Mouse (Mus musculus): Measurements from ENCODE around the gene Tmod3. TPM values are rescaled to one million over a fixed set of nuclear protein-coding genes. Genes with fewer than 3 reads are reported as not detected.

Tmod3 gene
- polyA plus RNA-seq, 1 experiment from 2014 or later: 98.6 TPM

GRCm38 (mm10) chr9:75571036-75571942, 11.8 kb upstream of the Tmod3 start:
- ATAC-seq: no peak
- Histone ChIP-seq H3K4me1 (replicated peaks) (no peaks in the 10 kb centered on the region), H3K36me3 (no peaks in the 10 kb centered on the region), H3K27me3 (replicated peaks) (no peaks in the 10 kb centered on the region), H3K4me2 (replicated peaks) (no peak overlapping the region), H3K27ac (no peak overlapping the region), H3K9ac (no peak overlapping the region), H3K4me3 (replicated peaks) (no peak overlapping the region), H3K9me3 (no peaks in the 10 kb centered on the region)
- 90% methylated on average over 5 of the region's 5 CpGs for WGBS

- Histone ChIP-seq H3K4me3 (replicated peaks) (no peak overlapping the region), H3K4me1 (replicated peaks) (no peaks in the 10 kb centered on the region)
Measured at GRCm38 (mm10) chr9:75568399-75568798, 8.9 kb upstream of the Tmod3 start.

DNA sequence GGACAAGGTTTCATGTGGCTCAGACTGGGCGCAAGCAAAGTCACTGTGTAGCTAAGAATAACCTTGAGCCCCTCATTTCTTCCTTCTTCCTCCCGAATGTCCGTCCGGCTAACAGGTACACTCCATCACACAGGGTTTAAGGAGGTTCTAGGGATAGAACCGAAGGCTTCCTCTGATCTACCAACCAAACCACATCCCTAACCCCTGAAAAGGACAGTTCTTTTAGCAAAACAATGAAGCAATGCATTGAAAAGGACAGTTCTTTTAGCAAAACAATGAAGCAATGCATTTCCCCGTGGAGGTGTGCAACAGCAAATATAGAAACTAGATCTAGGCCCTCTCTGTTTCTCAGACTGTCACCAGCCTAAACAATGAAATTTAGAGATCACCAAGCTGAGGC, 5.4 kb upstream of the Tmod3 start:
- Histone ChIP-seq H3K9ac (no peak overlapping the region), H3K27ac (no peak overlapping the region), H3K4me2 (replicated peaks) (no peak overlapping the region), H3K4me3 (replicated peaks) (no peak overlapping the region), H3K27me3 (replicated peaks) (no peaks in the 10 kb centered on the region), H3K36me3 (no peaks in the 10 kb centered on the region), H3K9me3 (no peaks in the 10 kb centered on the region), H3K4me1 (replicated peaks) (no peaks in the 10 kb centered on the region)
- WGBS: 79% methylated on average over 6 of the region's 6 CpGs
- ATAC-seq: no peak

More at GRCm38 (mm10) chr9:75568399-75568798, 8.9 kb upstream of the Tmod3 start:
- no peak overlapping the region for H3K27ac ChIP-seq
- no peak overlapping the region for H3K4me2 ChIP-seq (replicated peaks)
- no peak overlapping the region for H3K9ac ChIP-seq
- no peaks in the 10 kb centered on the region for H3K27me3 ChIP-seq (replicated peaks)
- H3K36me3 ChIP-seq: no peaks in the 10 kb centered on the region
- WGBS: 94% methylated on average over 6 of the region's 6 CpGs
- H3K9me3 ChIP-seq: no peaks in the 10 kb centered on the region
- no peak for ATAC-seq

GRCm38 (mm10) chr9:75563622-75564021, 4.2 kb upstream of the Tmod3 start:
- no peak overlapping the region for H3K4me3 ChIP-seq (replicated peaks)
- H3K4me2 ChIP-seq (replicated peaks): no peak overlapping the region
- no peak for ATAC-seq
- no peak overlapping the region for H3K27ac ChIP-seq
- no peaks in the 10 kb centered on the region for H3K36me3 ChIP-seq
- H3K9me3 ChIP-seq: no peaks in the 10 kb centered on the region
- 65% methylated on average over 6 of the region's 6 CpGs for WGBS
- H3K4me1 ChIP-seq (replicated peaks): no peaks in the 10 kb centered on the region
- no peak overlapping the region for H3K9ac ChIP-seq
- no peaks in the 10 kb centered on the region for H3K27me3 ChIP-seq (replicated peaks)

GRCm38 (mm10) chr9:75563176-75563575, 3.7 kb upstream of the Tmod3 start:
- Histone ChIP-seq H3K36me3 (no peaks in the 10 kb centered on the region), H3K27me3 (replicated peaks) (no peaks in the 10 kb centered on the region), H3K9ac (no peak overlapping the region), H3K27ac (no peak overlapping the region), H3K4me2 (replicated peaks) (no peak overlapping the region), H3K4me3 (replicated peaks) (no peak overlapping the region), H3K9me3 (no peaks in the 10 kb centered on the region), H3K4me1 (replicated peaks) (no peaks in the 10 kb centered on the region)
- no peak for ATAC-seq
- whole genome bisulfite sequencing: 72% methylated on average over 2 of the region's 2 CpGs

DNA sequence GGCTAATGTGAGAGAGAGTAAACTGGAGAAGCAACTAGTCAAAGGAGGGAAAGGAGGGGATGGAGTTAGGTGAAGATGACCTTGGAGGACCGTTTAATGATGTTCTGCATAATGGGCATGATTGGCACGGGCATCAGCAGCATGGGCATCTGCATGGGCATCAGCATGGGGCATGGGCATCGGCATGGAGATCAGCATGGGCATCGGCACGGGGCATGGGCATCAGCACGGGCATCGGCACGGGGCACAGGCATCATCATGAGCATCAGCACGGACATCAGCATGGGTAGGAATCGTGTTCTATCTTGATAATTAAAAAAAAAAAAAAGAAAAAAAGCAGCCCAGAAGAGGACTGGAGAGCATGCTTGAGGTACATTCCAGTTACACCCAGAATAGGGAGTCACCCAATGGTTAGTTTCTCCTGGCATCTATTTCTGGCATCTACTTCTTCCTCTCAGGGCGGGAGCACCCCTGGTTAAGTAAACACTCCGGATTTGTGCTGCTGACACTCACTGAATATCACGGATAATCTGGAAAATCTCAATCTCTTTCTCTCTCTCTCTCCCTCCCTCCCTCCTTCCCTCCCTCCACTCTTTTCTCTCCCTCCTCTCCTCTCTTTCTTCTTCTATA, 1.7 kb upstream of the Tmod3 start:
- H3K27ac ChIP-seq: no peak overlapping the region
- ATAC-seq: no peak
- H3K4me2 ChIP-seq (replicated peaks): no peak overlapping the region
- WGBS: 82% methylated on average over 13 of the region's 13 CpGs
- H3K9ac ChIP-seq: no peak overlapping the region
- no peaks in the 10 kb centered on the region for H3K27me3 ChIP-seq (replicated peaks)
- H3K36me3 ChIP-seq: no peaks in the 10 kb centered on the region
- no peak overlapping the region for H3K4me3 ChIP-seq (replicated peaks)
- no peaks in the 10 kb centered on the region for H3K9me3 ChIP-seq
- peaks cover 4% of the 10 kb centered on the region; the same call in 1 of the 2 replicates for H3K4me1 ChIP-seq (replicated peaks)

DNA sequence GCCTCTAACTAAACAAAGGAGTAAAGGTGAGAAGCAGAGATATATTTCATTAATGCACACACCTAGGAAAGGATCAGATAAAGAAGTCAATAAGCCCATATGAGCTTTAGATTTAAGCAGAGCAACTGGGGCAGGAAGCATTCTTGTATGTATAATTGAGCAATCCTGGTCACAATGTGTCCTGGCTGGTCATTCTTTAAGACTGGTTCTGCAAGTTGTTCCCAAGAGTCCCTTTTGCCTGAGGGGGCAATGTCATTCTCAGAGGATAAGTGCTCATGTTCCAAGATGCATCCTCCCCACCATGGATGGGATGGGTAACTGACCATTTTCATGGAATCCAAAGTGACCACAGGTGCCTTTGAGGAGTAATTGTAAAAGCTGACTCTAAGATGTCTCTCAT, 896 bp upstream of the Tmod3 start:
- H3K27ac ChIP-seq: no peak overlapping the region
- ATAC-seq: no peak

GRCm38 (mm10) chr9:75558812-75559511, 495 bp downstream of the Tmod3 start:
- peak overlapping the region; percentile 72 for H3K4me2 ChIP-seq (replicated peaks)
- no peaks in the 10 kb centered on the region for H3K9me3 ChIP-seq
- under 1% methylated on average over 46 of the region's 47 CpGs for WGBS
- H3K4me1 ChIP-seq (replicated peaks): peaks cover 4% of the 10 kb centered on the region; the same call in 1 of the 2 replicates
- H3K27me3 ChIP-seq (replicated peaks): no peaks in the 10 kb centered on the region
- no peaks in the 10 kb centered on the region for H3K36me3 ChIP-seq
- peak; percentile 92 for ATAC-seq
- peak overlapping the region; percentile 88 for H3K27ac ChIP-seq
- peak overlapping the region; percentile 69 for H3K4me3 ChIP-seq (replicated peaks)
- H3K9ac ChIP-seq: peak overlapping the region; percentile 83

More for the DNA sequence above, 896 bp upstream of the Tmod3 start:
- Histone ChIP-seq H3K27me3 (replicated peaks) (no peaks in the 10 kb centered on the region), H3K4me3 (replicated peaks) (no peak overlapping the region), H3K9me3 (no peaks in the 10 kb centered on the region), H3K4me2 (replicated peaks) (no peak overlapping the region), H3K4me1 (replicated peaks) (peaks cover 4% of the 10 kb centered on the region; the same call in 1 of the 2 replicates), H3K9ac (no peak overlapping the region), H3K36me3 (no peaks in the 10 kb centered on the region)

- Histone ChIP-seq H3K27me3 (replicated peaks) (no peaks in the 10 kb centered on the region), H3K9ac (peak overlapping the region; percentile 83), H3K4me1 (replicated peaks) (peaks cover 4% of the 10 kb centered on the region; the same call in 1 of the 2 replicates), H3K27ac (no peak overlapping the region), H3K36me3 (no peaks in the 10 kb centered on the region), H3K4me3 (replicated peaks) (peak overlapping the region; percentile 69), H3K4me2 (replicated peaks) (peak overlapping the region; percentile 72), H3K9me3 (no peaks in the 10 kb centered on the region)
- 17% methylated on average over 3 of the region's 3 CpGs for WGBS
- no peak for ATAC-seq
Measured at GRCm38 (mm10) chr9:75558360-75558759, 1.1 kb downstream of the Tmod3 start.

- WGBS: 79% methylated on average over 4 of the region's 4 CpGs
- H3K27me3 ChIP-seq (replicated peaks): no peaks in the 10 kb centered on the region
- ATAC-seq: no peak
Measured at GRCm38 (mm10) chr9:75553719-75554118, 5.7 kb downstream of the Tmod3 start.

DNA sequence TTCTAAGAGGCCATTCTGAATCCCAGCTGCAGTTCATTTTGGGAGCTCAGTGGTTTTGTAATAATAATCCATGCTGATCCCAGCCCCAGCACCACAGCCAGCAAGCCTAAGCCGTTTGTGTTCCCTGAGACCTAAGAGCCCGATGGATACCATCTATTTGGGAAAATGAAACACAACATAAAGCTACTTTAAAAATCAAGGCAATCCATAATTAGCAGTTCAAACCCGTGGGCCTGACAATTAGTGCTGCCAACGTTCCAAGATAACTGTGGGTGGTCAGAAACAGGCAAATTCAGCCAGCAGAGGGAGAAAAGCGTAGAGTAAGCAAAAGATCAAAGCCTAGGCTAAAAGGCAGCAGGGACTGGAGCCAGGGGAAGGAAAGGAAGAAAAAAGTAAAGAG, 8.1 kb downstream of the Tmod3 start:
- 53% methylated on average over 5 of the region's 5 CpGs for WGBS
- H3K27me3 ChIP-seq (replicated peaks): no peaks in the 10 kb centered on the region
- peaks cover 6% of the 10 kb centered on the region; the same call in 1 of the 2 replicates for H3K4me1 ChIP-seq (replicated peaks)
- no peak overlapping the region for H3K27ac ChIP-seq
- H3K9ac ChIP-seq: no peak overlapping the region
- no peaks in the 10 kb centered on the region for H3K9me3 ChIP-seq
- H3K4me2 ChIP-seq (replicated peaks): no peak overlapping the region
- H3K36me3 ChIP-seq: no peaks in the 10 kb centered on the region
- ATAC-seq: no peak
- no peak overlapping the region for H3K4me3 ChIP-seq (replicated peaks)

More at GRCm38 (mm10) chr9:75553719-75554118, 5.7 kb downstream of the Tmod3 start:
- H3K4me1 ChIP-seq (replicated peaks): peaks cover 4% of the 10 kb centered on the region; the same call in 1 of the 2 replicates
- H3K9ac ChIP-seq: no peak overlapping the region
- no peaks in the 10 kb centered on the region for H3K36me3 ChIP-seq
- H3K27ac ChIP-seq: no peak overlapping the region
- H3K9me3 ChIP-seq: no peaks in the 10 kb centered on the region
- H3K4me3 ChIP-seq (replicated peaks): no peak overlapping the region
- H3K4me2 ChIP-seq (replicated peaks): no peak overlapping the region

DNA sequence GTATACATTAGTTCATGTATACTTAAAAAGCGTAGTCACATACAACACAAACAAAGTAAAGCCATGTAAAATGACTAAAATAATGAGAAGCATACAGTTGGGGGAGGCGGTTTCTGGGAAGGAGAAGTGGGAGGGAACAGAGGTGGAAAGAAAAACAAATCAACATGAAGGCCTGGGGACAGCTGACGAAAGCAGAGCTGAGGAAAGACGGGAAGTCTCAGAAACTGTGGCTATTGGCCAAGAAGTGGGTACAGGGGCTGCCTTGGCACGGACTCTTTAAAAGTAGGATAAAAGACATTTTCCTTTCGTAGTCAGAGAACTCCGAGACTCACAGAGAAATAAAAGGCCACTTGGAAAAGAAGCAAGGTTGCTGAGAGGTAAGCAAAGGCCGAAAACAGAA, 10.4 kb downstream of the Tmod3 start:
- WGBS: 72% methylated on average over 8 of the region's 8 CpGs
- H3K36me3 ChIP-seq: no peaks in the 10 kb centered on the region
- H3K27me3 ChIP-seq (replicated peaks): no peaks in the 10 kb centered on the region
- no peak overlapping the region for H3K9ac ChIP-seq
- H3K27ac ChIP-seq: no peak overlapping the region
- H3K4me1 ChIP-seq (replicated peaks): peaks cover 6% of the 10 kb centered on the region; the same call in 1 of the 2 replicates
- no peak overlapping the region for H3K4me2 ChIP-seq (replicated peaks)
- H3K4me3 ChIP-seq (replicated peaks): no peak overlapping the region
- no peak for ATAC-seq
- no peaks in the 10 kb centered on the region for H3K9me3 ChIP-seq

Measured in intestine, embryonic 15.5 days (tissue).